ENCODE assay signal across 8 mouse cellular contexts in the genomic region with DNA sequence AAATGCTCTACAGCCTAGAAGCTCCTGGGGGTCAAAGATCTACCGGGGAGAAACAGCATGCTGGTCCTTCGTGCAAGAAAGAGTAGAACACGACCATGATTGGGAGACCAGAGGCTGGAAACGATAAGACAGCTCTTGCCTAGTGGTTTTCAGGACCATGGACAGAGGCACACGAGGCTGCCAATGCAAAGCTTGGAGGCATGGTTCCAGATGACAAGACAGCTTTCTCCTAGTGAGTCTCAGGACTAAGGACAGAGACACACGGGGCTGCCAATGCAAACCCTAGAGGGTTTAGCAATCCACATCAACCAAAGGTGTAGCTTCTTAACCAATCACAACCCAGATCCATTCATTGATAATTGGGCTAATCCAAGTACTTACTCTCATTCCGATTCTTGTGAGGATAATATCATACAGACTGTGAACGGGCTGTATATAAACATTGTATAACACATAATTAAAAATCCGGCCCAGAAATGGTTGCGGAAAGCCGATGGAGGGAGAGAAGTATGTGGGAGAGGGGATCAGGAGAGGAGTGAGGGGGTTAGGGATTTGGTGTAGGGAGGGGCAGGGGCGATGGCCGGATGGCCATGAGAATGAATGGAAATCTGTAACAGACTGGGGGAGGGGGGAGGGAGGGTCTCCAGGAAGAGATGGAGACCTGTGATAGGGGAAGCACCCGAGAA.
DNase-seq lines count a peak whose midpoint lies in the region; ATAC-seq and TF ChIP-seq lines count a peak whose summit lies in the region.

No protein-coding gene starts in this region.

- H3K36me3 ChIP-seq in forebrain, postnatal 0 days (ENCODE audit: insufficient read depth) = no peaks in the 10 kb centered on the region
- H3K36me3 ChIP-seq in forebrain, embryonic 16.5 days (ENCODE audit: control insufficient read depth, insufficient read depth) = no peaks in the 10 kb centered on the region
- H3K36me3 ChIP-seq in liver, embryonic 13.5 days = no peaks in the 10 kb centered on the region
- H3K36me3 ChIP-seq in stomach, embryonic 15.5 days = no peaks in the 10 kb centered on the region

- no peaks in the 10 kb centered on the region for H3K9me3 ChIP-seq in forebrain, postnatal 0 days (ENCODE audit: low read length)
- H3K9me3 ChIP-seq in forebrain, embryonic 16.5 days (ENCODE audit: control insufficient read depth, low read length) = no peaks in the 10 kb centered on the region
- peaks cover 20% of the 10 kb centered on the region for H3K9me3 ChIP-seq in liver, embryonic 13.5 days (replicated peaks)
- H3K9me3 ChIP-seq in stomach, embryonic 15.5 days = no peaks in the 10 kb centered on the region

- no peak for ATAC-seq in forebrain, postnatal 0 days
- no peak for ATAC-seq in forebrain, embryonic 16.5 days
- ATAC-seq in liver, embryonic 13.5 days (ENCODE audit: low read depth) = no peak
- ATAC-seq in stomach, embryonic 15.5 days (ENCODE audit: insufficient read depth, low FRiP score, low read depth) = peak; percentile 76
- no peak for ATAC-seq in megakaryocyte, adult 5-6 weeks (ENCODE audit: poor library complexity, severe bottlenecking)

- no peak overlapping the region for H3K4me3 ChIP-seq in forebrain, postnatal 0 days (ENCODE audit: low read depth, low read length)
- no peak overlapping the region for H3K4me3 ChIP-seq in forebrain, embryonic 16.5 days (replicated peaks; ENCODE audit: low read length)
- H3K4me3 ChIP-seq in liver, embryonic 13.5 days (replicated peaks) = no peak overlapping the region
- no peak overlapping the region for H3K4me3 ChIP-seq in stomach, embryonic 15.5 days (replicated peaks)

- H3K9ac ChIP-seq in forebrain, postnatal 0 days = no peak overlapping the region
- no peak overlapping the region for H3K9ac ChIP-seq in forebrain, embryonic 16.5 days (replicated peaks; ENCODE audit: low read depth, low read length)
- no peak overlapping the region for H3K9ac ChIP-seq in liver, embryonic 13.5 days
- no peak overlapping the region for H3K9ac ChIP-seq in stomach, embryonic 15.5 days

- WGBS in forebrain, postnatal 0 days = 54% methylated on average over 14 of the region's 14 CpGs
- WGBS in forebrain, embryonic 16.5 days = 50% methylated on average over 14 of the region's 14 CpGs
- 43% methylated on average over 14 of the region's 14 CpGs for WGBS in liver, embryonic 13.5 days (ENCODE audit: insufficient replicate concordance)
- 47% methylated on average over 14 of the region's 14 CpGs for WGBS in stomach, embryonic 15.5 days

- H3K4me2 ChIP-seq in forebrain, postnatal 0 days (ENCODE audit: low read depth) = no peak overlapping the region
- H3K4me2 ChIP-seq in forebrain, embryonic 16.5 days (ENCODE audit: low read length) = no peak overlapping the region
- no peak overlapping the region for H3K4me2 ChIP-seq in liver, embryonic 13.5 days
- H3K4me2 ChIP-seq in stomach, embryonic 15.5 days = no peak overlapping the region

- no peaks in the 10 kb centered on the region for H3K27me3 ChIP-seq in forebrain, postnatal 0 days (ENCODE audit: insufficient read depth, low read length)
- H3K27me3 ChIP-seq in forebrain, embryonic 16.5 days (replicated peaks; ENCODE audit: control insufficient read depth, insufficient read depth, low read length) = no peaks in the 10 kb centered on the region
- no peaks in the 10 kb centered on the region for H3K27me3 ChIP-seq in liver, embryonic 13.5 days
- H3K27me3 ChIP-seq in stomach, embryonic 15.5 days (replicated peaks) = no peaks in the 10 kb centered on the region

- no peaks in the 10 kb centered on the region for H3K4me1 ChIP-seq in forebrain, postnatal 0 days (ENCODE audit: insufficient read depth)
- no peaks in the 10 kb centered on the region for H3K4me1 ChIP-seq in forebrain, embryonic 16.5 days (replicated peaks; ENCODE audit: control insufficient read depth, insufficient read depth, low read length)
- no peaks in the 10 kb centered on the region for H3K4me1 ChIP-seq in liver, embryonic 13.5 days (replicated peaks)
- H3K4me1 ChIP-seq in stomach, embryonic 15.5 days = no peaks in the 10 kb centered on the region

- DNase-seq in forebrain, postnatal 0 days = peak; percentile 39
- peak; percentile 2 for DNase-seq in A20 (ENCODE audit: low read depth, low spot score)
- DNase-seq in c-Kit-positive CD71-positive TER-119-positive erythroid progenitor cells, embryonic 14.5 days (ENCODE audit: low spot score) = peak; percentile 15
- peak; percentile 77 for DNase-seq in heart, postnatal 4 days
- peak; percentile 7 for DNase-seq in liver, embryonic 13.5 days

- no peak overlapping the region for H3K27ac ChIP-seq in forebrain, postnatal 0 days (ENCODE audit: low read depth, low read length)
- no peak overlapping the region for H3K27ac ChIP-seq in forebrain, embryonic 16.5 days (ENCODE audit: low read length)
- no peak overlapping the region for H3K27ac ChIP-seq in liver, embryonic 13.5 days
- H3K27ac ChIP-seq in stomach, embryonic 15.5 days = no peak overlapping the region

- TF ChIP-seq CTCF in forebrain, postnatal 0 days (IDR thresholded peaks at IDR 0.05; ENCODE audit: low read depth) = no peak

Comparison
In these comparisons a context has a peak if more than half of its experiments do, and no peak if none do; other contexts are left out.
1. DNase-seq: peak in every context shown above with its lines; median percentile 77 in heart, postnatal 4 days; 39 in forebrain, postnatal 0 days; 15 in c-Kit-positive CD71-positive TER-119-positive erythroid progenitor cells, embryonic 14.5 days; 7 in liver, embryonic 13.5 days; 2 in A20.